In the genomic region with DNA sequence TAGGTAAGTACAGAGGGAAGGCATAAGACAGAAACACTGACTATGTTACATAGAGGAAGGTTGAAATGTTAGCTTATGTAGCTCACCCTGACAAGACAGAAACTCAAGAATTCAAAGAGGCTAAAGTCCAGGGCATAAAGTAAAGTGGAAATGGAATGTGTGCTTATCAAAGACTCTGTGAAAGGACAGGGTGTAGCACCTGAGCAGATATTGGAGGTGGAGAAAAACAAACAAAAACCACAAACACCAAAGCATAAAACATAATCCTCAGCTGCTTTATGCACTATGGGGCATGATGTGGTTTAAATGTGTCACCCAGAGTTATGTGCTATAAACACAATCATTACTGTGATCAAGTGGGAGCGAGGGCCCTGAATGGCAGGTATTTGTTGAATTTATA, we compare ENCODE assay signal across 23 mouse cellular contexts.
"Had no signal": no experiment of that assay in that cellular context is flagged by ENCODE, and none has a peak within 500 bp of the region (broad histone marks: within the 10 kb centered on the region; RNA-seq: fewer than 3 reads in every experiment).

No protein-coding gene starts in this region.

- H3K9me3 ChIP-seq: limb, embryonic 12.5 days; limb, embryonic 15.5 days; lung, embryonic 15.5 days; megakaryocyte, embryonic 14.5 days; midbrain, embryonic 10.5 days; neural tube, embryonic 13.5 days had no signal

- H3K9ac ChIP-seq: limb, embryonic 12.5 days; limb, embryonic 15.5 days; liver, embryonic 14.5 days; lung, embryonic 15.5 days; neural tube, embryonic 13.5 days had no signal

- DNase-seq: kidney, adult 11 months; kidney, adult 8-10 months; kidney, postnatal 25 days; layer of hippocampus, adult 9-11 months; layer of hippocampus, postnatal 36 days; left cerebral cortex, postnatal 4 days; lung, adult 18-20 months; lung, postnatal 10 days; lung, postnatal 36 days; midbrain, embryonic 14.5 days; retina, postnatal 1 day; right cerebral cortex, postnatal 25 days; thymus, postnatal 36 days had no signal

- H3K4me1 ChIP-seq: lung, embryonic 15.5 days had no signal

- H3K4me2 ChIP-seq: limb, embryonic 12.5 days; limb, embryonic 15.5 days; liver, embryonic 11.5 days; lung, embryonic 15.5 days; neural tube, embryonic 13.5 days had no signal

- H3K27ac ChIP-seq: layer of hippocampus, adult 2 months; left cerebral cortex, adult 2 months; limb, embryonic 12.5 days; limb, embryonic 15.5 days; liver, embryonic 14.5 days; lung, embryonic 15.5 days; midbrain, embryonic 10.5 days; neural tube, embryonic 13.5 days had no signal

- H3K27me3 ChIP-seq: limb, embryonic 15.5 days; lung, embryonic 15.5 days; neural tube, embryonic 13.5 days had no signal

- H3K4me3 ChIP-seq: layer of hippocampus, adult 2 months; left cerebral cortex, adult 2 months; limb, embryonic 12.5 days; limb, embryonic 15.5 days; lung, embryonic 15.5 days; megakaryocyte, embryonic 14.5 days; midbrain, embryonic 10.5 days; neural tube, embryonic 13.5 days had no signal

- H3K36me3 ChIP-seq: limb, embryonic 12.5 days; limb, embryonic 15.5 days; lung, embryonic 15.5 days; midbrain, embryonic 10.5 days; neural tube, embryonic 13.5 days had no signal
